Mouse (Mus musculus) kidney, adult 2 months (tissue): ENCODE measurements around the gene Adprhl2. TPM values are rescaled to one million over a fixed set of nuclear protein-coding genes. Genes with fewer than 3 reads are reported as not detected.

Source experiments
- DNase-seq: peaks from one replicate; pipeline ENCODE4 v3.0.0; 2021
- H3K27ac ChIP-seq: fragments of 200-500 bp; 2 replicates; pipeline ENCODE4 v1.5.1; 2012; ENCODE audit warnings: low read depth, low read length, control low read depth, inconsistent platforms; ENCODE audit not compliant: insufficient read depth
- H3K27me3 ChIP-seq: fragments of 200-500 bp; replicated peaks from 2 replicates; pipeline ENCODE4 v1.6.1; 2012; ENCODE audit warnings: mild to moderate bottlenecking, moderate library complexity, low read length, inconsistent platforms; ENCODE audit not compliant: control insufficient read depth, insufficient read depth
- H3K36me3 ChIP-seq: fragments of 200-500 bp; 2 replicates; pipeline ENCODE4 v1.6.1; 2012; ENCODE audit warnings: mild to moderate bottlenecking, moderate library complexity, low read length, inconsistent platforms; ENCODE audit not compliant: control insufficient read depth, insufficient read depth
- H3K4me1 ChIP-seq: fragments of 200-500 bp; 2 replicates; pipeline ENCODE4 v1.6.1; 2011; ENCODE audit warnings: low read length; ENCODE audit not compliant: control insufficient read depth, insufficient read depth
- H3K4me3 ChIP-seq: fragments of 200-500 bp; 2 replicates; pipeline ENCODE4 v1.5.1; 2011; ENCODE audit warnings: mild to moderate bottlenecking, low read depth, low read length, control low read depth; ENCODE audit not compliant: insufficient read depth
- CTCF ChIP-seq: fragments of 200-500 bp; conservative IDR thresholded peaks from 2 replicates; pipeline ENCODE4 v1.5.1; 2011; ENCODE audit warnings: low read depth, mild to moderate bottlenecking, control low read depth, low read length, moderate library complexity, mixed read lengths; ENCODE audit not compliant: insufficient read depth, insufficient read length
- WGBS: fragments of 180-500 bp; shearing (Covaris S2); methylation state at CpG from one replicate; pipeline ENCODE4 v1.1.7; 2018; 5-methylcytosine and 5-hydroxymethylcytosine counted together
- polyA plus RNA-seq: library from polyadenylated mRNA; depleted of rRNA; stranded (reverse); fragments of >200 nt; gene quantifications from 2 replicates; pipeline ENCODE4 v1.2.3, GENCODE M21; 2012; rRNA removed

Gene Adprhl2
- polyA plus RNA-seq, 1 experiment, result 36.0 TPM

DNA sequence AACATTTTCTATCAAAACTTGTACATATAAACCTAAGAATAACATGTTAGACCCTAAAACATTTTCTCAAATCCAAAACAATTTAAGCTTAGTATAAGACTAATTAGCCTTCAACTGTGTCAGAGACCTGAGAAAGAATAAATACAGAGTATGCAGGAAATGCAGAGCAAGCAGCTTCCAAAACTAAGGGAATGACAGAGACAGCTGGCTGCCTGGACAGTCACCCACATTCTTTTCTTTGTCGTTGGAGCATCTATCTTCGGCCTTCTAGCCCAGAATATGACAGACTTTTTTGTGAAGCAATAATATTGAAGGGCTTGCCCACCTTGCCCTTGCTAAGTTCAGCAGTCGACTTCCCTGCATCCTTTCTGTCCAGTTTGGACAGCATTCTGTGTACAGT is 52.2 kb downstream of the Adprhl2 start:
- no peaks in the 10 kb centered on the region; the same call in 1 of the 2 replicates for H3K36me3 ChIP-seq
- H3K27me3 ChIP-seq, result no peaks in the 10 kb centered on the region
- TF ChIP-seq CTCF, result no peak
- H3K27ac ChIP-seq, result no peak overlapping the region
- no peak for DNase-seq
- H3K4me1 ChIP-seq, result no peaks in the 10 kb centered on the region
- no peak overlapping the region for H3K4me3 ChIP-seq
- 69% methylated on average over 3 of the region's 3 CpGs for WGBS

Other genes with a start within 250 kb of the Adprhl2 start
- 36.5 TPM in 2 replicates for gene Lsm10, start 225.1 kb downstream of the Adprhl2 start, polyA plus RNA-seq
- gene Stk40, start 217.7 kb downstream of the Adprhl2 start, polyA plus RNA-seq, result 38.3 and 38.9 TPM in 2 replicates
- 68.8 and 101 TPM in 2 replicates for gene Eva1b, start 174.0 kb downstream of the Adprhl2 start, polyA plus RNA-seq
- 5.0 and 5.5 TPM in 2 replicates for gene Sh3d21, start 158.2 kb downstream of the Adprhl2 start, polyA plus RNA-seq
- 40.4 and 51.0 TPM in 2 replicates for gene Thrap3, start 118.9 kb downstream of the Adprhl2 start, polyA plus RNA-seq
- gene Map7d1, start 65.4 kb downstream of the Adprhl2 start, polyA plus RNA-seq, result 28.3 and 30.3 TPM in 2 replicates
- 57.7 and 75.5 TPM in 2 replicates for gene Trappc3, start 59.4 kb downstream of the Adprhl2 start, polyA plus RNA-seq
- gene Col8a2, start 34.9 kb downstream of the Adprhl2 start, polyA plus RNA-seq, result 0.27 and 0.31 TPM in 2 replicates
- 1.1 and 2.0 TPM in 2 replicates for gene Tekt2, start 4.0 kb upstream of the Adprhl2 start, polyA plus RNA-seq
- gene Ago3, start 107.9 kb upstream of the Adprhl2 start, polyA plus RNA-seq, result 7.9 and 13.6 TPM in 2 replicates
- 18.0 and 21.4 TPM in 2 replicates for gene Ago1, start 146.9 kb upstream of the Adprhl2 start, polyA plus RNA-seq
- 0.95 and 1.1 TPM in 2 replicates for gene Ago4, start 211.8 kb upstream of the Adprhl2 start, polyA plus RNA-seq
- gene Clspn, start 235.2 kb upstream of the Adprhl2 start, polyA plus RNA-seq, result 0.11 and 0.14 TPM in 2 replicates